Mouse (Mus musculus) hindbrain, embryonic 12.5 days (tissue): Measurements from ENCODE around the gene Hes6. TPM values are rescaled to one million over a fixed set of nuclear protein-coding genes. Genes with fewer than 3 reads are reported as not detected.

Experiments
- ATAC-seq: fragments of 200-750 bp; cut with Nextera tagmentation; 2 replicates; pipeline ENCODE4 v1.8.0; 2017; ENCODE audit warnings: moderate TSS enrichment; ENCODE audit not compliant: low FRiP score
- H3K27ac ChIP-seq: fragments of 300-500 bp; sonication (generic); 2 replicates; pipeline ENCODE4 v1.5.1; 2016; ENCODE audit warnings: mild to moderate bottlenecking
- H3K27me3 ChIP-seq: fragments of 300-500 bp; sonication (generic); 2 replicates; pipeline ENCODE4 v1.6.1; 2016; ENCODE audit warnings: mild to moderate bottlenecking
- H3K36me3 ChIP-seq: fragments of 300-500 bp; sonication (generic); 2 replicates; pipeline ENCODE4 v1.6.1; 2016; ENCODE audit warnings: mild to moderate bottlenecking
- H3K4me1 ChIP-seq: fragments of 300-500 bp; sonication (generic); 2 replicates; pipeline ENCODE4 v1.6.1; 2016
- H3K4me2 ChIP-seq: fragments of 300-500 bp; sonication (generic); replicated peaks from 2 replicates; pipeline ENCODE4 v1.6.1; 2016; ENCODE audit warnings: mild to moderate bottlenecking
- H3K4me3 ChIP-seq: fragments of 300-500 bp; sonication (generic); 2 replicates; pipeline ENCODE4 v1.5.1; 2016; ENCODE audit warnings: mild to moderate bottlenecking
- H3K9ac ChIP-seq: fragments of 300-500 bp; sonication (generic); 2 replicates; pipeline ENCODE4 v1.6.1; 2016; ENCODE audit warnings: mild to moderate bottlenecking, moderate library complexity
- H3K9me3 ChIP-seq: fragments of 300-500 bp; sonication (generic); replicated peaks from 2 replicates; pipeline ENCODE4 v1.6.1; 2016; ENCODE audit warnings: mild to moderate bottlenecking
- WGBS: fragments of 180-500 bp; shearing (Covaris S2); methylation state at CpG from one replicate; pipeline ENCODE4 v1.1.7; 2016; 5-methylcytosine and 5-hydroxymethylcytosine counted together
- polyA plus RNA-seq: library from polyadenylated mRNA; unstranded; fragments of >200 nt; fragmentation: Nextera tagmentation; extraction: Ambion mirVana; gene quantifications from 2 replicates; pipeline ENCODE4 v1.2.1, GENCODE M21; 2016

The Hes6 gene
- polyA plus RNA-seq, 1 experiment from 2014 or later, result 304 TPM

GRCm38 (mm10) chr1:91381091-91381471 lies 32.8 kb downstream of the Hes6 start:
- WGBS, result 93% methylated on average over 4 of the region's 4 CpGs
- H3K9me3 ChIP-seq, result no peaks in the 10 kb centered on the region
- no peak overlapping the region for H3K9ac ChIP-seq
- no peak overlapping the region for H3K27ac ChIP-seq
- no peaks in the 10 kb centered on the region for H3K4me1 ChIP-seq
- no peak for ATAC-seq
- no peak overlapping the region for H3K4me3 ChIP-seq
- H3K36me3 ChIP-seq, result peaks cover 90% of the 10 kb centered on the region
- H3K4me2 ChIP-seq, result no peak overlapping the region
- no peaks in the 10 kb centered on the region for H3K27me3 ChIP-seq

GRCm38 (mm10) chr1:91380453-91381090 lies 33.3 kb downstream of the Hes6 start:
- H3K4me1 ChIP-seq, result no peaks in the 10 kb centered on the region
- 63% methylated on average over 7 of the region's 7 CpGs for WGBS
- H3K4me2 ChIP-seq, result no peak overlapping the region
- no peak overlapping the region for H3K4me3 ChIP-seq
- H3K9me3 ChIP-seq, result no peaks in the 10 kb centered on the region
- ATAC-seq, result peak; percentile 60; the same call in 1 of the 2 replicates
- H3K9ac ChIP-seq, result no peak overlapping the region
- H3K27me3 ChIP-seq, result no peaks in the 10 kb centered on the region
- H3K27ac ChIP-seq, result no peak overlapping the region
- H3K36me3 ChIP-seq, result peaks cover 92% of the 10 kb centered on the region

DNA sequence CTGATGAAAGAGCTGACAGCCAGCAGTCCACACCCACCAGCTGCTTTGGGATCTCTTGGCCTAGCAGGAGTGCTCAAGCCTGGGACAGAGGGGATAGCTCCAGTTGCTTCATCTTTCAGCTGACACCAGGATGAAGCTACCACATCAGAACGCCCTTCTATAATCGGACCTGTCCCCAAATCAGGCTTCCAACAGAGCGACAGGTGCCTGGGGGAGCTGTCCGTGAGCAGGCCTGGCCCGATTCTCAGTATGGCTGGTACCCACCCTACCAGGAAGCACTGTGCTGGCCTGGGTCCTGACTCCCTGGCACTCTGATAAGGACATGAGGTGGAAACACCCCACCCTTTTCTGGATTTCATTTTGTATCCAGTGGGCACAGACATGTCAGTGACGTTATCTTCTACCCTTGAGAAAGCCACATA lies 40.4 kb downstream of the Hes6 start:
- ATAC-seq, result no peak
- H3K36me3 ChIP-seq, result peaks cover 92% of the 10 kb centered on the region
- H3K9me3 ChIP-seq, result no peaks in the 10 kb centered on the region
- peaks cover 4% of the 10 kb centered on the region; the same call in 1 of the 2 replicates for H3K27me3 ChIP-seq
- 92% methylated on average over 6 of the region's 6 CpGs for WGBS
- no peak overlapping the region for H3K27ac ChIP-seq
- peaks cover 2% of the 10 kb centered on the region; the same call in 1 of the 2 replicates for H3K4me1 ChIP-seq
- no peak overlapping the region for H3K9ac ChIP-seq
- H3K4me3 ChIP-seq, result no peak overlapping the region
- no peak overlapping the region for H3K4me2 ChIP-seq

- H3K9ac ChIP-seq, result no peak overlapping the region
- no peaks in the 10 kb centered on the region for H3K9me3 ChIP-seq
- H3K4me3 ChIP-seq, result no peak overlapping the region
- no peak overlapping the region for H3K27ac ChIP-seq
- peaks cover 11% of the 10 kb centered on the region for H3K4me1 ChIP-seq
- no peak for ATAC-seq
- H3K27me3 ChIP-seq, result peaks cover 28% of the 10 kb centered on the region
- peaks cover 59% of the 10 kb centered on the region for H3K36me3 ChIP-seq
- no peak overlapping the region for H3K4me2 ChIP-seq
- WGBS, result 86% methylated on average over 23 of the region's 23 CpGs
Measured at GRCm38 (mm10) chr1:91370055-91370454, 43.8 kb downstream of the Hes6 start.

GRCm38 (mm10) chr1:91369408-91369807 lies 44.4 kb downstream of the Hes6 start:
- no peak overlapping the region for H3K4me3 ChIP-seq
- no peak for ATAC-seq
- H3K4me1 ChIP-seq, result peaks cover 11% of the 10 kb centered on the region
- H3K27me3 ChIP-seq, result peaks cover 28% of the 10 kb centered on the region
- 72% methylated on average over 4 of the region's 4 CpGs for WGBS
- H3K4me2 ChIP-seq, result no peak overlapping the region
- no peak overlapping the region for H3K27ac ChIP-seq
- H3K9ac ChIP-seq, result no peak overlapping the region
- peaks cover 52% of the 10 kb centered on the region for H3K36me3 ChIP-seq
- H3K9me3 ChIP-seq, result peaks cover 3% of the 10 kb centered on the region; the same call in 1 of the 2 replicates

DNA sequence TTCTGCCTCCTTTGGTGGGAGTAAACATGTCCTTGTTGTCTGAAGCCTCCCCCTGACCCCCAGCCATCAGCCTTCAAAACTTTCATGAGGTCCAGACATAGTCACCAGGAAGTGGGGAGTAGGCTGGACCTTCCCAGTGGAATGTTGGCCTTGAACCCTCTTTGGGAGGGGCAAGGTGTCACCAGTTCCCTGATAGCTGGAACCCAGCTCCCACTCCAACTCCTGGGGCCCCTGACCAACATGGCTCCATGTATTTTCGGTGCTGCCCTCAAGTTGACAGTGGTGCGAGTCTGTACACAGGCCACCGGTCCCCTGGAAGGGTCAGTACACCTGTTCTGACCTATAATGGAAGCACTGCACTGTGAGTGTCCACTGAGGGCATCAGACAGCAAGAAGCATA lies 46.5 kb downstream of the Hes6 start:
- Histone ChIP-seq H3K9me3 (peaks cover 15% of the 10 kb centered on the region; the same call in 1 of the 2 replicates), H3K4me3 (no peak overlapping the region), H3K27me3 (peaks cover 28% of the 10 kb centered on the region), H3K27ac (no peak overlapping the region), H3K4me1 (peaks cover 11% of the 10 kb centered on the region), H3K4me2 (no peak overlapping the region), H3K9ac (no peak overlapping the region), H3K36me3 (peaks cover 31% of the 10 kb centered on the region)
- no peak for ATAC-seq
- 97% methylated on average over 3 of the region's 3 CpGs for WGBS

- ATAC-seq, result 0 out of 2 replicates have a peak, but pooled peaks have one; percentile 35
- no peak within 1 kb of the TSS for H3K27ac ChIP-seq
Measured at GRCm38 (mm10) chr1:91366215-91367108, 47.4 kb downstream of the Hes6 start, which contains the start of gene Erfe. Gene Erfe (plus strand): TSS chr1:91366430.

GRCm38 (mm10) chr1:91365816-91366214 lies 48.0 kb downstream of the Hes6 start:
- Histone ChIP-seq H3K4me2 (peak overlapping the region; percentile 73), H3K27ac (no peak overlapping the region), H3K36me3 (peaks cover 16% of the 10 kb centered on the region; the same call in 1 of the 2 replicates), H3K27me3 (peaks cover 28% of the 10 kb centered on the region), H3K9me3 (peaks cover 16% of the 10 kb centered on the region; the same call in 1 of the 2 replicates), H3K9ac (0 out of 2 replicates have a peak overlapping the region, but pooled peaks have one; percentile 54), H3K4me3 (peak overlapping the region; percentile 36), H3K4me1 (peaks cover 11% of the 10 kb centered on the region)
- ATAC-seq, result 0 out of 2 replicates have a peak, but pooled peaks have one; percentile 2
- 28% methylated on average over 8 of the region's 8 CpGs for WGBS

More at GRCm38 (mm10) chr1:91366215-91367108, 47.4 kb downstream of the Hes6 start, which contains the start of gene Erfe:
- Histone ChIP-seq H3K4me2 (peak within 1 kb of the TSS; percentile 73), H3K36me3 (peaks cover 23% of the 10 kb centered on the region), H3K4me3 (peak within 1 kb of the TSS; percentile 36), H3K9me3 (peaks cover 16% of the 10 kb centered on the region; the same call in 1 of the 2 replicates), H3K9ac (peak within 1 kb of the TSS; percentile 54), H3K4me1 (peaks cover 11% of the 10 kb centered on the region), H3K27me3 (peaks cover 28% of the 10 kb centered on the region)
- WGBS, result under 1% methylated on average over 68 of the region's 68 CpGs

- no peak for ATAC-seq
- peaks cover 28% of the 10 kb centered on the region for H3K27me3 ChIP-seq
- H3K4me2 ChIP-seq, result no peak overlapping the region
- H3K9me3 ChIP-seq, result peaks cover 16% of the 10 kb centered on the region; the same call in 1 of the 2 replicates
- no peak overlapping the region for H3K4me3 ChIP-seq
- peaks cover 9% of the 10 kb centered on the region; the same call in 1 of the 2 replicates for H3K36me3 ChIP-seq
- H3K27ac ChIP-seq, result no peak overlapping the region
- 87% methylated on average over 16 of the region's 16 CpGs for WGBS
- H3K4me1 ChIP-seq, result peaks cover 11% of the 10 kb centered on the region
- H3K9ac ChIP-seq, result no peak overlapping the region
Measured at GRCm38 (mm10) chr1:91364822-91365644, 48.8 kb downstream of the Hes6 start.

GRCm38 (mm10) chr1:91362113-91362512 lies 51.7 kb downstream of the Hes6 start:
- Histone ChIP-seq H3K36me3 (no peaks in the 10 kb centered on the region), H3K27me3 (peaks cover 16% of the 10 kb centered on the region), H3K9me3 (peaks cover 16% of the 10 kb centered on the region; the same call in 1 of the 2 replicates), H3K9ac (no peak overlapping the region), H3K4me1 (peaks cover 9% of the 10 kb centered on the region), H3K4me2 (no peak overlapping the region), H3K27ac (no peak overlapping the region), H3K4me3 (no peak overlapping the region)
- no peak for ATAC-seq
- WGBS, result 82% methylated on average over 5 of the region's 5 CpGs
